Mouse (Mus musculus) gastrocnemius, adult 2 months (tissue): Measurements from ENCODE around the gene Map10. TPM values are rescaled to one million over a fixed set of nuclear protein-coding genes. Genes with fewer than 3 reads are reported as not detected.

Source experiments
- DNase-seq: peaks from one replicate; pipeline ENCODE4 v3.0.0; 2022
- H3K27ac ChIP-seq: fragments of 200-600 bp; 2 replicates; pipeline ENCODE4 v1.8.1; 2022; ENCODE audit warnings: mild to moderate bottlenecking
- H3K4me3 ChIP-seq: fragments of 200-600 bp; 2 replicates; pipeline ENCODE4 v1.8.1; 2022; ENCODE audit warnings: mild to moderate bottlenecking, moderate library complexity
- CTCF ChIP-seq: fragments of 200-600 bp; IDR thresholded peaks from 2 replicates; pipeline ENCODE4 v1.8.1; 2022; ENCODE audit warnings: antibody characterized with exemption, mild to moderate bottlenecking, moderate library complexity
- intact Hi-C: fragments of 180-260 bp; cut with DNase I; formaldehyde crosslinking; loops from one replicate; pipeline ENCODE4 v1.15.1; 2025
- long read RNA-seq, 2 experiments: library from polyadenylated mRNA; stranded (forward); transcript quantifications; one replicate each; pipeline ENCODE4 v2.0.0; 2021
- total RNA-seq, 2 experiments: library from RNA; stranded (reverse); gene quantifications; 2 replicates each; pipeline ENCODE4 v1.2.3; 2021

Gene Map10
- total RNA-seq, result 1 to 10 TPM; 2.1 to 3.0 TPM
- long read RNA-seq, experiment 1, transcript Map10-201 (1 exons, 3,542 nt), result major isoform, 9 of 9 reads
- long read RNA-seq, experiment 1, partial matches to known transcripts, result 0 of 9 reads
- long read RNA-seq, experiment 1, other reads (novel, unspliced or antisense), result 0 of 9 reads
- long read RNA-seq, experiment 2, transcript Map10-201 (1 exons, 3,542 nt), result major isoform, 6 of 6 reads
- long read RNA-seq, experiment 2, partial matches to known transcripts, result 0 of 6 reads
- long read RNA-seq, experiment 2, other reads (novel, unspliced or antisense), result 0 of 6 reads

- DNase-seq, result peak; percentile 95
- intact Hi-C loops, result loop anchor here (2.0 to 10.0 kb wide), 4 partner anchors 48 to 325 kb away; no protein-coding TSS in a partner anchor
- TF ChIP-seq CTCF, result peak; percentile 41; the same call in 1 of the 2 replicates
- Histone ChIP-seq H3K4me3 (peak within 1 kb of the TSS; percentile 86), H3K27ac (peak within 1 kb of the TSS; percentile 91)
These were observed at the start of gene Map10 for GRCm38 (mm10) chr8:125669700-125670195. Gene Map10 (plus strand): TSS chr8:125669818.

GRCm38 (mm10) chr8:125620301-125620700 lies 49.3 kb upstream of the Map10 start:
- TF ChIP-seq CTCF, result no peak
- no peak for DNase-seq
- H3K27ac ChIP-seq, result no peak overlapping the region
- intact Hi-C loops, result no loop called here
- H3K4me3 ChIP-seq, result no peak overlapping the region

GRCm38 (mm10) chr8:125624287-125624686 lies 45.3 kb upstream of the Map10 start:
- H3K27ac ChIP-seq, result no peak overlapping the region
- no peak overlapping the region for H3K4me3 ChIP-seq
- no peak for TF ChIP-seq CTCF
- no peak for DNase-seq
- intact Hi-C loops, result no loop called here

- intact Hi-C loops, result no loop called here
- no peak for TF ChIP-seq CTCF
- DNase-seq, result no peak
- no peak overlapping the region for H3K4me3 ChIP-seq
- H3K27ac ChIP-seq, result no peak overlapping the region
These were observed 43.2 kb upstream of the Map10 start for GRCm38 (mm10) chr8:125626381-125626780.

- intact Hi-C loops, result no loop called here
- TF ChIP-seq CTCF, result no peak
- no peak for DNase-seq
- no peak overlapping the region for H3K27ac ChIP-seq
- no peak overlapping the region for H3K4me3 ChIP-seq
These were observed 40.8 kb upstream of the Map10 start for GRCm38 (mm10) chr8:125628834-125629233.

- no peak overlapping the region for H3K27ac ChIP-seq
- intact Hi-C loops, result no loop called here
- no peak for DNase-seq
- TF ChIP-seq CTCF, result no peak
- H3K4me3 ChIP-seq, result no peak overlapping the region
These were observed 31.1 kb upstream of the Map10 start for GRCm38 (mm10) chr8:125638411-125639058.

- TF ChIP-seq CTCF, result no peak
- Histone ChIP-seq H3K27ac (no peak overlapping the region), H3K4me3 (no peak overlapping the region)
- intact Hi-C loops, result no loop called here
- no peak for DNase-seq
These were observed 30.0 kb upstream of the Map10 start for GRCm38 (mm10) chr8:125639631-125640030.

- TF ChIP-seq CTCF, result no peak
- intact Hi-C loops, result no loop called here
- DNase-seq, result no peak
- Histone ChIP-seq H3K27ac (no peak overlapping the region), H3K4me3 (no peak overlapping the region)
These were observed 28.9 kb upstream of the Map10 start for GRCm38 (mm10) chr8:125640766-125641165.

- no peak for DNase-seq
- intact Hi-C loops, result no loop called here
- H3K27ac ChIP-seq, result no peak overlapping the region
- no peak overlapping the region for H3K4me3 ChIP-seq
- no peak for TF ChIP-seq CTCF
These were observed 27.8 kb upstream of the Map10 start for GRCm38 (mm10) chr8:125641808-125642207.

GRCm38 (mm10) chr8:125645757-125646478 lies 23.7 kb upstream of the Map10 start:
- Histone ChIP-seq H3K4me3 (no peak overlapping the region), H3K27ac (no peak overlapping the region)
- intact Hi-C loops, result no loop called here
- no peak for DNase-seq
- TF ChIP-seq CTCF, result no peak

- TF ChIP-seq CTCF, result no peak
- intact Hi-C loops, result no loop called here
These were observed 20.2 kb upstream of the Map10 start for GRCm38 (mm10) chr8:125649447-125649846.

GRCm38 (mm10) chr8:125654821-125655220 lies 14.8 kb upstream of the Map10 start:
- TF ChIP-seq CTCF, result no peak
- Histone ChIP-seq H3K27ac (no peak overlapping the region), H3K4me3 (no peak overlapping the region)
- intact Hi-C loops, result no loop called here
- no peak for DNase-seq

More at GRCm38 (mm10) chr8:125649447-125649846, 20.2 kb upstream of the Map10 start:
- no peak for DNase-seq
- Histone ChIP-seq H3K27ac (no peak overlapping the region), H3K4me3 (no peak overlapping the region)

GRCm38 (mm10) chr8:125658508-125658907 lies 11.1 kb upstream of the Map10 start:
- no peak overlapping the region for H3K27ac ChIP-seq
- H3K4me3 ChIP-seq, result no peak overlapping the region
- intact Hi-C loops, result no loop called here
- no peak for DNase-seq
- TF ChIP-seq CTCF, result no peak
